22 mouse cellular contexts compared by ENCODE assay signal in the genomic region with DNA sequence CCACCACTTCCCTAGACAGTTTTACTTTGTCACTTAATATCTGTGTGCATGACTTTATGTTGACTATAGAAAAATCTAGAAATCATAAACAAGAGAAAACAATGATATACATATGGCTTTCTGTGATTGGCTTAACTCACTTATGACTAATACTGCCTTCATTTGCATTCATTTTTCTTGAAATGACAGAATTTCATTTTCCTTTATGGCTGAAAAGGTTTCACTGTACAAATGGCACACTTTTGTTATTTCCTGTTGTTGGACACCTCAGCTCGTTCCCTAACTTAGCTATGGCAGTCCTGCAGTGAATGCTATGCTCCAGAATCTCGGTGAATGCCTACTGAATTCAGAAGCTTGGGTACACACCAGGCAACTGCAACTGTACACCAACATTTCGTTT. TPM values are rescaled to one million over a fixed set of nuclear protein-coding genes. Genes with fewer than 3 reads are reported as not detected.
DNase-seq lines count a peak whose midpoint lies in the region; TF ChIP-seq lines count a peak whose summit lies in the region.
"Had no signal": no experiment of that assay in that cellular context is flagged by ENCODE, and none has a peak within 500 bp of the region (broad histone marks: within the 10 kb centered on the region; RNA-seq: fewer than 3 reads in every experiment).

No protein-coding gene starts in this region.

- peaks cover 13 to 47% of the 10 kb centered on the region in 2 experiments; a peak in 3 of 4 replicates for H3K4me1 ChIP-seq in CH12.LX (ENCODE audit: control insufficient read depth in 1 of 2, insufficient read depth in 2 of 2)

- in situ Hi-C loops in CH12.LX (cut with MboI; ENCODE audit: low pct_ligation_motif_present, low pct_unique_long_range_greater_than_20kb, low sequenced_read_pairs): no loop called here

- no peak for TF ChIP-seq RAD21 in CH12.LX (IDR thresholded peaks at IDR 0.05; ENCODE audit: low read depth, low read length)

- H3K4me2 ChIP-seq in CH12.LX (ENCODE audit: insufficient read depth, low read depth, poor library complexity, severe bottlenecking): no peak overlapping the region

- TF ChIP-seq CTCF in CH12.LX (conservative IDR thresholded peaks at IDR 0.05 in 1 of 2, IDR thresholded peaks at IDR 0.05 in 1 of 2; ENCODE audit: low read depth in 2 of 2, low read length in 2 of 2): no peak

- DNase-seq in CH12.LX (ENCODE audit: extremely low read depth): no peak
- DNase-seq in embryo, embryonic 11 days: no peak
- DNase-seq: adrenal gland, adult 2 months; adrenal gland, adult 8-10 months; adrenal gland, postnatal 10 days; adrenal gland, postnatal 14 days; adrenal gland, postnatal 25 days; adrenal gland, postnatal 36 days; B cell, adult 2 months; cerebellum, adult 11 months; cerebellum, adult 11-12 months; cerebellum, adult 18-20 months; cerebellum, adult 2 months; cerebellum, adult 8-10 months had no signal

- no peak overlapping the region for H3K9ac ChIP-seq in CH12.LX (ENCODE audit: insufficient read depth, low read depth)

- peak; percentile 52; the same call in 1 of the 2 replicates for TF ChIP-seq EP300 in CH12.LX (IDR thresholded peaks at IDR 0.05; ENCODE audit: low read length)

- H3K36me3 ChIP-seq in CH12.LX (replicated peaks in 1 of 2; ENCODE audit: control insufficient read depth in 1 of 2, insufficient read depth in 1 of 2, low read length in 1 of 2): peaks cover 0 to 49% of the 10 kb centered on the region in 2 experiments

- no peaks in the 10 kb centered on the region for H3K27me3 ChIP-seq in CH12.LX (replicated peaks)
- H3K27me3 ChIP-seq: Patski had no signal

- TF ChIP-seq POLR2A in CH12.LX (IDR thresholded peaks at IDR 0.05; ENCODE audit: low read depth, low read length): no peak

- H3K27ac ChIP-seq in CH12.LX (ENCODE audit: insufficient read depth, low read depth): no peak overlapping the region

- no peak overlapping the region for H3K4me3 ChIP-seq in CH12.LX (replicated peaks in 1 of 3; ENCODE audit: low read depth in 2 of 3, low read length in 2 of 3, poor library complexity in 1 of 3)

- peaks cover 20% of the 10 kb centered on the region; the same call in 1 of the 2 replicates for H3K79me2 ChIP-seq in CH12.LX (replicated peaks; ENCODE audit: control insufficient read depth, extremely low read depth, insufficient read depth, poor library complexity, severe bottlenecking)

- no peaks in the 10 kb centered on the region for H3K9me3 ChIP-seq in CH12.LX (replicated peaks; ENCODE audit: low read length)
- H3K9me3 ChIP-seq: G1E had no signal

- dilution Hi-C loops in CH12.LX (cut with MboI; ENCODE audit: extremely low pct_ligation_motif_present, extremely low pct_unique_long_range_greater_than_20kb, low sequenced_read_pairs): no loop called here

TF ChIP-seq in CH12.LX, 34 proteins besides CTCF, POLR2A, EP300 and RAD21:
- TF ChIP-seq GABPA (IDR thresholded peaks at IDR 0.05; ENCODE audit: insufficient replicate concordance, low read depth, low read length) (no peak), MAZ (IDR thresholded peaks at IDR 0.05; ENCODE audit: low read depth, low read length) (no peak), JUND (conservative IDR thresholded peaks at IDR 0.05; ENCODE audit: low read depth, low read length) (0 out of 2 replicates have a peak, but pooled peaks have one; percentile 14), BHLHE40 (IDR thresholded peaks at IDR 0.05; ENCODE audit: low read depth, low read length) (peak; percentile 53)

RNA-seq across cellular contexts. Expression of a gene that starts 41.5 kb away (rescaled TPM):
- 11.9 and 13.4 TPM in 2 replicates for total RNA-seq in CH12.LX (2012; rRNA removed)
- 6.5 and 8.3 TPM in 2 replicates for total RNA-seq in CH12.LX (2014; rRNA removed)
- 27.1 and 39.0 TPM in 2 replicates for polyA plus RNA-seq in CH12.LX (2012; ENCODE audit: insufficient read length, low read depth)

RNA-seq across cellular contexts. Expression of a gene that starts 48.2 kb away (rescaled TPM):
- total RNA-seq in CH12.LX (2012; rRNA removed) (not detected in 2 replicates), CH12.LX (2014; rRNA removed) (not detected in 2 replicates)
- not detected in 2 replicates for polyA plus RNA-seq in CH12.LX (2012; ENCODE audit: insufficient read length, low read depth)
- total RNA-seq: ES-E14, G1E, MEL had no signal
- polyA plus RNA-seq: activated CD4-positive, CD25-positive, alpha-beta regulatory T cell, adult 4 months; CD4-positive, CD25-positive, alpha-beta regulatory T cell, adult 4 months; G1E; Patski had no signal

RNA-seq across cellular contexts. Expression of a gene that starts 58.0 kb away (rescaled TPM):
- total RNA-seq in CH12.LX (2012; rRNA removed) (0.98 and 1.1 TPM in 2 replicates), CH12.LX (2014; rRNA removed) (0.56 and 0.73 TPM in 2 replicates)
- 0.40 and 0.57 TPM in 2 replicates for polyA plus RNA-seq in CH12.LX (2012; ENCODE audit: insufficient read length, low read depth)
- polyA plus RNA-seq: G1E had no signal

RNA-seq across cellular contexts. Expression of a gene that starts 59.0 kb away (rescaled TPM):
- 0.13 TPM in 1 of 2 replicates, not detected in the other for total RNA-seq in CH12.LX (2012; rRNA removed)
- total RNA-seq in CH12.LX (2014; rRNA removed): 0.09 TPM in 1 of 2 replicates, not detected in the other
- 0.21 and 0.26 TPM in 2 replicates for polyA plus RNA-seq in CH12.LX (2012; ENCODE audit: insufficient read length, low read depth)
- total RNA-seq: adrenal gland, adult 18-20 months; adrenal gland, adult 2 months; adrenal gland, postnatal 36 days; G1E; MEL had no signal
- polyA plus RNA-seq: adrenal gland, adult 2 months; C2C12; CD4-positive, CD25-positive, alpha-beta regulatory T cell, adult 4 months; G1E had no signal
